Mouse (Mus musculus) myocyte (in vitro differentiated cells): ENCODE data around the gene Tnip2. TPM values are rescaled to one million over a fixed set of nuclear protein-coding genes. Genes with fewer than 3 reads are reported as not detected.

Experiments
- H3K27me3 ChIP-seq: one replicate; pipeline ENCODE4 v1.6.1; 2011; ENCODE audit not compliant: control insufficient read depth, insufficient read depth, insufficient read length
- H3K36me3 ChIP-seq: one replicate; pipeline ENCODE4 v1.6.1; 2011; ENCODE audit not compliant: control insufficient read depth, insufficient read depth
- H3K4me2 ChIP-seq: one replicate; pipeline ENCODE4 v1.6.1; 2011; ENCODE audit warnings: low read depth, control low read depth
- H3K4me3 ChIP-seq: one replicate; pipeline ENCODE4 v1.5.1; 2011; ENCODE audit warnings: mild to moderate bottlenecking, control low read depth, moderate library complexity
- H3K79me2 ChIP-seq: one replicate; pipeline ENCODE4 v1.6.1; 2011; ENCODE audit not compliant: control insufficient read depth, insufficient read depth
- H3ac ChIP-seq: one replicate; pipeline ENCODE4 v1.6.1; 2011; ENCODE audit not compliant: control insufficient read depth, insufficient read length
- CEBPB ChIP-seq: IDR thresholded peaks from 2 replicates; pipeline ENCODE4 v1.6.1; 2011; ENCODE audit warnings: mild to moderate bottlenecking, moderate library complexity; ENCODE audit not compliant: poor library complexity, insufficient read depth, severe bottlenecking
- E2F4 ChIP-seq: IDR thresholded peaks from one replicate; pipeline ENCODE4 v1.6.1; 2011; ENCODE audit warnings: mild to moderate bottlenecking, control low read depth, moderate library complexity; ENCODE audit not compliant: insufficient read depth
- MAX ChIP-seq: IDR thresholded peaks from one replicate; pipeline ENCODE4 v1.6.1; 2011; ENCODE audit warnings: low read depth, mild to moderate bottlenecking, control low read depth
- MYOD1 ChIP-seq, 3 experiments: IDR thresholded peaks; one replicate each; pipeline ENCODE4 v1.6.1; 2011; ENCODE audit warnings: control low read depth in 2 of 3, low read depth in 2 of 3, mild to moderate bottlenecking in 2 of 3, moderate library complexity in 1 of 3; ENCODE audit not compliant: insufficient read length in 2 of 3, control insufficient read depth in 1 of 3
- MYOG ChIP-seq, 3 experiments: IDR thresholded peaks; one replicate each; pipeline ENCODE4 v1.6.1; 2011; ENCODE audit warnings: control low read depth in 2 of 3, low read depth in 2 of 3, mild to moderate bottlenecking in 2 of 3; ENCODE audit not compliant: insufficient read length in 2 of 3, control insufficient read depth in 1 of 3, insufficient read depth in 1 of 3
- POLR2A ChIP-seq: IDR thresholded peaks from one replicate; pipeline ENCODE4 v1.6.1; 2011; ENCODE audit warnings: low read depth, mild to moderate bottlenecking, control low read depth, moderate library complexity; ENCODE audit not compliant: insufficient read length
- POLR2AphosphoS2 ChIP-seq: IDR thresholded peaks from one replicate; pipeline ENCODE4 v1.6.1; 2011; ENCODE audit warnings: low read depth, control low read depth; ENCODE audit not compliant: insufficient read length
- REST ChIP-seq: IDR thresholded peaks from one replicate; pipeline ENCODE4 v1.6.1; 2011; ENCODE audit warnings: mild to moderate bottlenecking, control low read depth, moderate library complexity; ENCODE audit not compliant: insufficient read depth, insufficient read length
- SRF ChIP-seq: IDR thresholded peaks from one replicate; pipeline ENCODE4 v1.6.1; 2011; ENCODE audit warnings: low read depth; ENCODE audit not compliant: control insufficient read depth, insufficient read length
- TCF12 ChIP-seq: IDR thresholded peaks from one replicate; pipeline ENCODE4 v1.6.1; 2011; ENCODE audit warnings: mild to moderate bottlenecking, control low read depth; ENCODE audit not compliant: poor library complexity, insufficient read depth, severe bottlenecking
- TCF3 ChIP-seq: IDR thresholded peaks from one replicate; pipeline ENCODE4 v1.6.1; 2011; ENCODE audit warnings: low read depth, control low read depth; ENCODE audit not compliant: insufficient read length
- USF1 ChIP-seq: IDR thresholded peaks from one replicate; pipeline ENCODE4 v1.6.1; 2011; ENCODE audit warnings: low read depth, mild to moderate bottlenecking, control low read depth, moderate library complexity
- polyA plus RNA-seq: library from polyadenylated mRNA; unstranded; fragments of >200 nt; fragmentation: generic; extraction: Trizol; gene quantifications from one replicate; pipeline ENCODE4 v1.2.1, GENCODE M21; 2012; ENCODE audit warnings: missing spikeins

The Tnip2 gene
- polyA plus RNA-seq, 1 experiment: 10.6 TPM

GRCm38 (mm10) chr5:34530687-34531086, 16.9 kb upstream of the Tnip2 start:
- TF ChIP-seq POLR2A: no peak
- peak in 1 of 3 experiments; percentile 48 for TF ChIP-seq MYOG (IDR thresholded peaks at IDR 0.05; ENCODE audit: control insufficient read depth in 1 of 3, insufficient read depth in 1 of 3, insufficient read length in 2 of 3, low read depth in 2 of 3)
- TF ChIP-seq MYOD1 (IDR thresholded peaks at IDR 0.05; ENCODE audit: control insufficient read depth in 1 of 3, insufficient read length in 2 of 3, low read depth in 2 of 3): peak in 1 of 3 experiments; percentile 72
- no peak for TF ChIP-seq REST
- TF ChIP-seq TCF3: no peak
- no peak overlapping the region for H3ac ChIP-seq
- no peaks in the 10 kb centered on the region for H3K36me3 ChIP-seq
- no peaks in the 10 kb centered on the region for H3K27me3 ChIP-seq
- peak overlapping the region; percentile 30 for H3K4me2 ChIP-seq
- peaks cover 49% of the 10 kb centered on the region for H3K79me2 ChIP-seq
- H3K4me3 ChIP-seq: no peak overlapping the region

- Histone ChIP-seq H3K79me2 (peaks cover 49% of the 10 kb centered on the region), H3ac (no peak overlapping the region), H3K4me2 (peak overlapping the region; percentile 30), H3K4me3 (no peak overlapping the region), H3K36me3 (no peaks in the 10 kb centered on the region), H3K27me3 (no peaks in the 10 kb centered on the region)
- TF ChIP-seq SRF: no peak
- no peak for TF ChIP-seq USF1
- TF ChIP-seq REST: no peak
- TF ChIP-seq CEBPB: no peak
- no peak for TF ChIP-seq MYOD1 (IDR thresholded peaks at IDR 0.05; ENCODE audit: control insufficient read depth in 1 of 3, insufficient read length in 2 of 3, low read depth in 2 of 3)
- no peak for TF ChIP-seq E2F4
- no peak for TF ChIP-seq POLR2A
These were observed 16.3 kb upstream of the Tnip2 start for GRCm38 (mm10) chr5:34530116-34530515.

GRCm38 (mm10) chr5:34528724-34529123, 14.9 kb upstream of the Tnip2 start:
- Histone ChIP-seq H3K4me2 (peak overlapping the region; percentile 98), H3ac (no peak overlapping the region), H3K36me3 (no peaks in the 10 kb centered on the region), H3K79me2 (peaks cover 49% of the 10 kb centered on the region), H3K27me3 (no peaks in the 10 kb centered on the region), H3K4me3 (no peak overlapping the region)
- TF ChIP-seq MYOD1 (IDR thresholded peaks at IDR 0.05; ENCODE audit: control insufficient read depth in 1 of 3, insufficient read length in 2 of 3, low read depth in 2 of 3): no peak
- TF ChIP-seq MYOG (IDR thresholded peaks at IDR 0.05; ENCODE audit: control insufficient read depth in 1 of 3, insufficient read depth in 1 of 3, insufficient read length in 2 of 3, low read depth in 2 of 3): no peak
- no peak for TF ChIP-seq POLR2A
- no peak for TF ChIP-seq REST
- TF ChIP-seq E2F4: no peak
- no peak for TF ChIP-seq SRF

GRCm38 (mm10) chr5:34527352-34527751, 13.6 kb upstream of the Tnip2 start:
- H3K4me3 ChIP-seq: peak overlapping the region; percentile 69
- H3K36me3 ChIP-seq: no peaks in the 10 kb centered on the region
- no peak overlapping the region for H3ac ChIP-seq
- peak overlapping the region; percentile 98 for H3K4me2 ChIP-seq
- no peaks in the 10 kb centered on the region for H3K27me3 ChIP-seq
- H3K79me2 ChIP-seq: peaks cover 41% of the 10 kb centered on the region
- TF ChIP-seq SRF (no peak), TCF12 (no peak), MAX (no peak), MYOD1 (IDR thresholded peaks at IDR 0.05; ENCODE audit: control insufficient read depth in 1 of 3, insufficient read length in 2 of 3, low read depth in 2 of 3) (no peak), E2F4 (no peak), REST (no peak), POLR2A (no peak), MYOG (IDR thresholded peaks at IDR 0.05; ENCODE audit: control insufficient read depth in 1 of 3, insufficient read depth in 1 of 3, insufficient read length in 2 of 3, low read depth in 2 of 3) (no peak), USF1 (no peak), CEBPB (no peak), TCF3 (no peak), POLR2AphosphoS2 (no peak)

- peaks cover 31% of the 10 kb centered on the region for H3K79me2 ChIP-seq
- peak overlapping the region; percentile 98 for H3K4me2 ChIP-seq
- peak overlapping the region; percentile 69 for H3K4me3 ChIP-seq
- no peaks in the 10 kb centered on the region for H3K27me3 ChIP-seq
- peak overlapping the region; percentile 28 for H3ac ChIP-seq
- H3K36me3 ChIP-seq: no peaks in the 10 kb centered on the region
- TF ChIP-seq USF1 (no peak), MYOD1 (IDR thresholded peaks at IDR 0.05; ENCODE audit: control insufficient read depth in 1 of 3, insufficient read length in 2 of 3, low read depth in 2 of 3) (no peak), MAX (no peak), POLR2A (no peak), E2F4 (no peak), CEBPB (no peak), REST (no peak), TCF3 (no peak), SRF (no peak), POLR2AphosphoS2 (no peak), MYOG (IDR thresholded peaks at IDR 0.05; ENCODE audit: control insufficient read depth in 1 of 3, insufficient read depth in 1 of 3, insufficient read length in 2 of 3, low read depth in 2 of 3) (no peak), TCF12 (no peak)
These were observed 12.6 kb upstream of the Tnip2 start for GRCm38 (mm10) chr5:34526477-34526775.
